8 mouse cellular contexts compared by ENCODE assay signal in genomic region chr5:64813361-64813760, GRCm38 (mm10). TPM values are rescaled to one million over a fixed set of nuclear protein-coding genes. Genes with fewer than 3 reads are reported as not detected.
A peak's percentile ranks its signal among the peaks of the same experiment; 100 is the strongest.
DNase-seq lines count a peak whose midpoint lies in the region; ATAC-seq and TF ChIP-seq lines count a peak whose summit lies in the region.

No protein-coding gene starts in this region.

- H3K79me2 ChIP-seq in macrophage (ENCODE audit: inconsistent target), result peaks cover 91% of the 10 kb centered on the region

- ATAC-seq in megakaryocyte, adult 5-6 weeks (ENCODE audit: poor library complexity, severe bottlenecking), result no peak
- peak; percentile 26 for ATAC-seq in frontal cortex, adult (ENCODE audit: low TSS enrichment)
- no peak for ATAC-seq in hindbrain, embryonic 14.5 days (ENCODE audit: low FRiP score)

- peak overlapping the region; percentile 91 for H3K4me3 ChIP-seq in megakaryocyte, embryonic 14.5 days (replicated peaks)
- no peak overlapping the region for H3K4me3 ChIP-seq in hindbrain, embryonic 14.5 days (replicated peaks; ENCODE audit: low read length)
- H3K4me3 ChIP-seq in left cerebral cortex, adult 2 months, result no peak overlapping the region
- H3K4me3 ChIP-seq in macrophage (ENCODE audit: inconsistent target), result peak overlapping the region; percentile 24; the same call in 1 of the 2 replicates

- H3K9me3 ChIP-seq in megakaryocyte, embryonic 14.5 days, result no peaks in the 10 kb centered on the region
- no peaks in the 10 kb centered on the region for H3K9me3 ChIP-seq in hindbrain, embryonic 14.5 days (ENCODE audit: control insufficient read depth, low read length)

- DNase-seq in cerebellum, adult 8-10 months, result peak; percentile 84
- DNase-seq in hindbrain, embryonic 14.5 days (ENCODE audit: low spot score), result peak; percentile 100
- DNase-seq in left cerebral cortex, adult 2 months (ENCODE audit: extremely low spot score in 1 of 2, low spot score in 2 of 2), result peak; percentile 81 to 83
- peak; percentile 84 to 92 for DNase-seq in spleen, postnatal 10 days (ENCODE audit: low spot score in 2 of 2)

- no peaks in the 10 kb centered on the region for H3K27me3 ChIP-seq in megakaryocyte, embryonic 14.5 days (replicated peaks)
- H3K27me3 ChIP-seq in hindbrain, embryonic 14.5 days (ENCODE audit: control insufficient read depth, insufficient read depth, low read length), result no peaks in the 10 kb centered on the region

- no peak overlapping the region for H3K27ac ChIP-seq in hindbrain, embryonic 14.5 days
- H3K27ac ChIP-seq in left cerebral cortex, adult 2 months, result no peak overlapping the region
- H3K27ac ChIP-seq in macrophage, result peak overlapping the region; percentile 94

- peak; percentile 96 for TF ChIP-seq CTCF in left cerebral cortex, adult 2 months (IDR thresholded peaks at IDR 0.05)

- intact Hi-C loops in left cerebral cortex, adult 2 months (cut with DNase I), result loop anchor here (1.0 to 2.0 kb wide), 4 partner anchors 51 to 525 kb away; no protein-coding TSS in a partner anchor

- H3K36me3 ChIP-seq in megakaryocyte, embryonic 14.5 days (replicated peaks; ENCODE audit: low read length), result peaks cover 68% of the 10 kb centered on the region
- H3K36me3 ChIP-seq in hindbrain, embryonic 14.5 days (replicated peaks; ENCODE audit: control insufficient read depth, insufficient read depth), result no peaks in the 10 kb centered on the region
- H3K36me3 ChIP-seq in macrophage (ENCODE audit: inconsistent target), result peaks cover 25% of the 10 kb centered on the region

- peaks cover 85% of the 10 kb centered on the region for H3K4me1 ChIP-seq in megakaryocyte, embryonic 14.5 days
- peaks cover 28% of the 10 kb centered on the region for H3K4me1 ChIP-seq in hindbrain, embryonic 14.5 days (replicated peaks; ENCODE audit: control insufficient read depth, insufficient read depth, low read length)

- no peak overlapping the region for H3K9ac ChIP-seq in hindbrain, embryonic 14.5 days

- 13% methylated on average over 9 of the region's 9 CpGs for whole genome bisulfite sequencing in hindbrain, embryonic 14.5 days
- WGBS in macrophage (ENCODE audit: missing documents), result 3% methylated on average over 9 of the region's 9 CpGs

- H3K4me2 ChIP-seq in hindbrain, embryonic 14.5 days (replicated peaks), result no peak overlapping the region

RNA-seq across cellular contexts. Expression of gene Klf3, which starts 10.2 kb away (rescaled TPM):
- polyA plus RNA-seq in megakaryocyte, embryonic 14.5 days (2012; ENCODE audit: insufficient read depth, low replicate concordance), result 73.1 and 120 TPM in 2 replicates
- 114 and 119 TPM in 2 replicates for total RNA-seq in megakaryocyte, adult 5-6 weeks (2015)
- 43.4 and 55.4 TPM in 2 replicates for total RNA-seq in megakaryocyte, adult 5-6 weeks (2017)
- 24.3 and 25.8 TPM in 2 replicates for polyA plus RNA-seq in hindbrain, embryonic 14.5 days (2014; fragmentation: Nextera tagmentation; extraction: Ambion mirVana)
- total RNA-seq in left cerebral cortex, adult 2 months (2021), result 10 to 100 TPM; 28.4 to 35.8 TPM
- 100 to 1,000 TPM in 19 of 26 experiments, 10 to 100 TPM in 7; 48.3 to 365 (median 123) TPM for total RNA-seq in macrophage (2018; cell fraction: chromatin; rRNA removed)
- total RNA-seq in macrophage (2018; cell fraction: cytosol; rRNA removed), result 100 to 1,000 TPM in 1 of 26 experiments, 10 to 100 TPM in 25; 45.5 to 118 (median 57.3) TPM
- total RNA-seq in macrophage (2018; cell fraction: nucleus; rRNA removed), result 100 to 1,000 TPM in 21 of 26 experiments, 10 to 100 TPM in 5; 67.6 to 296 (median 126) TPM
- polyA plus RNA-seq in macrophage (2018), result 28.7 to 50.9 TPM (median 35.8 TPM) in 3 replicates

Comparison
In these comparisons a context has a peak if more than half of its experiments do, and no peak if none do; other contexts are left out.
1. H3K4me3 ChIP-seq: peak in megakaryocyte, embryonic 14.5 days (single experiment) and macrophage (single experiment); none in hindbrain, embryonic 14.5 days (single experiment) and left cerebral cortex, adult 2 months (single experiment).
2. Peak in every context shown above with its lines, with median percentiles within 50 percentile points of each other: DNase-seq.